Mouse (Mus musculus) brain, embryonic 14.5 days (tissue): ENCODE results near the gene 1700018B08Rik.
A peak's percentile ranks its signal among the peaks of the same experiment; 100 is the strongest.

ENCODE experiments used
- CTCF ChIP-seq: fragments of 200-500 bp; IDR thresholded peaks from 2 replicates; pipeline ENCODE4 v1.5.1; 2012; ENCODE audit warnings: inconsistent platforms, mild to moderate bottlenecking, moderate library complexity, borderline replicate concordance; ENCODE audit not compliant: insufficient read depth, insufficient read length; ENCODE audit errors: extremely low read depth
- POLR2A ChIP-seq: fragments of 200-500 bp; IDR thresholded peaks from 2 replicates; pipeline ENCODE4 v1.6.1; 2012; ENCODE audit warnings: mild to moderate bottlenecking, inconsistent platforms, borderline replicate concordance; ENCODE audit not compliant: poor library complexity, insufficient read depth, insufficient read length, severe bottlenecking; ENCODE audit errors: extremely low read depth

- TF ChIP-seq CTCF (no peak), POLR2A (peak; percentile 95)
These were observed 34.7 kb upstream of the 1700018B08Rik start, which contains the start of gene Fbxo31 for GRCm38 (mm10) chr8:121578676-121579451.
